Mouse (Mus musculus) brain, embryonic 14.5 days (tissue): ENCODE measurements at regions not wholly inside any gene's neighbourhood (a gene's known extent, or its start where the extent isn't known, plus 50 kb on each side); places are given as distances from the start of the nearest gene placed in this dataset.

Experiments
- CTCF ChIP-seq: fragments of 200-500 bp; IDR thresholded peaks from 2 replicates; pipeline ENCODE4 v1.5.1; 2012; ENCODE audit warnings: inconsistent platforms, mild to moderate bottlenecking, moderate library complexity, borderline replicate concordance; ENCODE audit not compliant: insufficient read depth, insufficient read length; ENCODE audit errors: extremely low read depth
- POLR2A ChIP-seq: fragments of 200-500 bp; IDR thresholded peaks from 2 replicates; pipeline ENCODE4 v1.6.1; 2012; ENCODE audit warnings: mild to moderate bottlenecking, inconsistent platforms, borderline replicate concordance; ENCODE audit not compliant: poor library complexity, insufficient read depth, insufficient read length, severe bottlenecking; ENCODE audit errors: extremely low read depth

- TF ChIP-seq CTCF: no peak; the same call in 1 of the 2 replicates
- TF ChIP-seq POLR2A: peak; percentile 77
These were observed 97.3 kb downstream of the Tmco5 start for GRCm38 (mm10) chr2:116975601-116976431.
